Mouse (Mus musculus) neural tube, postnatal 0 days (tissue): ENCODE results near the gene Sgtb. TPM values are rescaled to one million over a fixed set of nuclear protein-coding genes. Genes with fewer than 3 reads are reported as not detected.

Source experiments
- polyA plus RNA-seq: library from polyadenylated mRNA; unstranded; fragments of >200 nt; fragmentation: Nextera tagmentation; extraction: Ambion mirVana; gene quantifications from 2 replicates; pipeline ENCODE4 v1.2.1, GENCODE M21; 2015

The Sgtb gene
- polyA plus RNA-seq, result 24.6 and 29.0 TPM in 2 replicates

DNA sequence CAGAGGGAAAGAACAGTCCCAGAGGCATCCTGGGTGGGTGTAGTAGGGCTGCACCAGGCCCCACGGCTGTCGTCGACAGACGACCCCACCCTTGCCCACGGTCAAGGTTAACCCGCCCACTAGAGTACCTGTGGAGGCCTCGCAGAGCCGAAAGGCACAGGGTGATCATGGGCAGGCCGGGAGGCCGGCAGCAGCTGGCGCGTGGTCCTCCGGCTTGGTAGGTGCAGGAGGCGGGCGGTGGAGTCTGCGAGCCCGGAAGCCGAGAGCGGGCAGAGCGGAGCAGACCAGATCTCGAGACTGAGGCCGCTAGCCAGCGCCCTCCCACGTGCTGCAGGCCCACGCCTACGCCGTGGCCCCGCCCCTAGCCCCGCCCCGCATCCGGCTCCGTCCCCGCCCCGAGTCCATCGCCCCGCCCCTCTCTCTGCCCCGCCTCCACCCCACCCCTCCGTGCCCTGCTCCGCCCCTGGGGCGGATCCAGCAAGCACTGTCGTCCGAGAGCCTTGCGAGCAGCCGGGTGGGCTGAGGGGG lies at the start of gene Sgtb, which contains the start of gene Nln:
TSS of gene Sgtb (plus strand) at position 454 of the 528 bp plus-strand sequence.
TSS of gene Nln (minus strand) at position 327 of the 528 bp plus-strand sequence.

DNA sequence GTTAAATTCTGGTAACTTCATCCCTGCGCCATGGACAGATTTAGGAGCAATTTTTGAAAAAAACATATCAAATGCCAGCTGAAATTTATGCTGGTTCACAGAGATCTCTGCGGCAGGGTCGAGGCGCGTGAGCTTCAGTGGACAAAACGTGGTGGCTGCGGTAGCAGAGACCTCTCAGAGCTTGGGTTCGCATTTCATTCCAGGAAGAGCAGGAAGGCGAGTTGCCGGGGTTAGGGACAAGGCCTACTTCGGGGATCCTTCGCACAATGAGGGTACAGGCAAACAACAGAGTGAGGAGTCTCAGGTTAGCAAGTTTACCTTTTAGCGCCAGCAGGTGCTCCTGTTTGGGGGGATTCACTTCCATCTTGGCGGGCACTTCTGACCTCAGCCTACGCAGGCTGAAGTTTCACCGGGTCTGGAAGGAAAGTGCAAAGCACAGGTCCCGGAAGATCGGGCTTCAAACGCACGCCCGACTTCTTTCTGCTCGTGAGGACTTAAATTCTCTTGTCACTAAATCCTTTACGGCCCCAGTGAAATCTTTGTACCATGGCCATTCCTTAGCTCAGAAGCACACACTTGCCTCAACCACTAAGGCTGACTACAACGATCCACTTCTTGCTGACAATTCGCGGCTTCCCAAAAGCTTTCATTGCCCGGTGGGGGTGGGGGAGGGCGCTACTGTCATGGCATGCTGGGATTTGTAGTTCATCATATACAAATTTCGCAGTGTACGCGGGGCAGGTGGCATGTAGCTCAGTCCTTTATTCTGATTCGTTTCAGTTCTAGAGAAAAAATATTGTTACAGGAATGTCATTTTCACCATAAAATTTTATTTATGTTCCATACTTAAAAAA lies 68.5 kb downstream of the Sgtb start, which contains the start of gene Trappc13:
TSS of gene Trappc13 (minus strand) at position 674 of the 854 bp plus-strand sequence.

DNA sequence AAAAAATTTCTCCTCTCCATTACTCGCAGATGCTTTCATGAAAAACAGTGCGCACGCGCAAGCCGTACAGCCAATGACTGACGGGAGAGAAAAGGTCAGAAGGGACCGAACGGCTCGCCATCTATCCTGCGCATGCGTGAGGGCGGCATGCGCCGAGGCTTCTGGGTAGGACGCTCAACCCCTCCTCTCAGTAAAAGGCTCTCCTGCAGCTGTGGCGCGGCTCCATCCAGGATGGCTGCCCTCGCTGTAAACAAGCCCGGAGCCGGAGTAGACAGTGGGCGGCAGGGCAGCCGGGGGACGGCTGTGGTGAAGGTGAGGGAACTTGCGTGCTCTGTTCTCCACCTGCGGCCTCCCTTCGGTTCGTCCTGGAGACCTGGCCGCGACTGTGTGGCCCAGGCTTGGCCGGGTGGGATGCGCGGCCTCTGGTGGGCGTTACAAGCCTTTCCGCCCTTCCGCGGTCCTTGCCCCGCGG lies 69.1 kb downstream of the Sgtb start, which contains the start of gene Trim23:
TSS of gene Trim23 (plus strand) at position 148 of the 472 bp plus-strand sequence.

Other genes starting within 250 kb of the Sgtb start
- gene Erbin, start 189.2 kb upstream of the Sgtb start, polyA plus RNA-seq, result 7.1 and 7.5 TPM in 2 replicates
- 44.6 and 46.3 TPM in 2 replicates for gene Nln, start 127 bp upstream of the Sgtb start, polyA plus RNA-seq
- gene Trappc13, start 68.7 kb downstream of the Sgtb start, polyA plus RNA-seq, result 41.4 and 44.4 TPM in 2 replicates
- 27.1 and 27.9 TPM in 2 replicates for gene Trim23, start 69.1 kb downstream of the Sgtb start, polyA plus RNA-seq
- 10.9 and 11.0 TPM in 2 replicates for gene Cenpk, start 118.9 kb downstream of the Sgtb start, polyA plus RNA-seq
- 6.0 and 7.1 TPM in 2 replicates for gene Ppwd1, start 119.1 kb downstream of the Sgtb start, polyA plus RNA-seq
- gene Adamts6, start 178.1 kb downstream of the Sgtb start, polyA plus RNA-seq, result 0.64 and 0.66 TPM in 2 replicates